Mouse (Mus musculus) MEL (cell line): ENCODE measurements around the gene Mag.

Experiments
- CHD2 ChIP-seq: IDR thresholded peaks from 2 replicates; pipeline ENCODE4 v1.6.1; 2011; ENCODE audit warnings: low read length, improper control_type of control experiment
- CTCF ChIP-seq, 3 experiments: IDR thresholded peaks in 2 of 3; conservative IDR thresholded peaks in 1 of 3; 2 replicates each; pipeline ENCODE4 v1.5.1; 2011 to 2012; ENCODE audit warnings: low read length in 3 of 3, low read depth in 2 of 3, mild to moderate bottlenecking in 2 of 3, improper control_type of control experiment in 1 of 3, inconsistent platforms in 1 of 3, mixed read lengths in 1 of 3, moderate library complexity in 1 of 3; ENCODE audit not compliant: control insufficient read depth in 1 of 3, insufficient read depth in 1 of 3, poor library complexity in 1 of 3, severe bottlenecking in 1 of 3
- EP300 ChIP-seq, 2 experiments: IDR thresholded peaks; 2 replicates each; pipeline ENCODE4 v1.6.1; 2011; ENCODE audit warnings: improper control_type of control experiment in 2 of 2, low read length in 2 of 2, low read depth in 1 of 2, mild to moderate bottlenecking in 1 of 2
- GATA1 ChIP-seq: IDR thresholded peaks from 2 replicates; pipeline ENCODE4 v1.6.1; 2011; ENCODE audit warnings: low read depth, low read length, improper control_type of control experiment
- MEF2A ChIP-seq: IDR thresholded peaks from 2 replicates; pipeline ENCODE4 v1.6.1; 2014; ENCODE audit warnings: low read depth, mild to moderate bottlenecking, inconsistent platforms, low read length, improper control_type of control experiment; ENCODE audit not compliant: poor library complexity, insufficient replicate concordance, severe bottlenecking; ENCODE audit errors: extremely low read depth
- MXI1 ChIP-seq: IDR thresholded peaks from 2 replicates; pipeline ENCODE4 v1.6.1; 2011; ENCODE audit warnings: mild to moderate bottlenecking, low read depth, low read length, improper control_type of control experiment
- POLR2A ChIP-seq, 2 experiments: IDR thresholded peaks; 2 replicates each; pipeline ENCODE4 v1.6.1; 2011 to 2012; ENCODE audit warnings: low read length in 2 of 2, mild to moderate bottlenecking in 2 of 2, control low read depth in 1 of 2, improper control_type of control experiment in 1 of 2, low read depth in 1 of 2, moderate library complexity in 1 of 2; ENCODE audit not compliant: control insufficient read depth in 1 of 2, insufficient read depth in 1 of 2, poor library complexity in 1 of 2
- RAD21 ChIP-seq: IDR thresholded peaks from 2 replicates; pipeline ENCODE4 v1.6.1; 2011; ENCODE audit warnings: mild to moderate bottlenecking, low read depth, low read length, improper control_type of control experiment

GRCm38 (mm10) chr7:30890681-30891080, 24.0 kb downstream of the Mag start:
- 0 out of 2 replicates have a peak, but pooled peaks have one; percentile 26 for TF ChIP-seq MEF2A
- TF ChIP-seq CTCF (IDR thresholded peaks at IDR 0.05 in 2 of 3, conservative IDR thresholded peaks at IDR 0.05 in 1 of 3; ENCODE audit: control insufficient read depth in 1 of 3, insufficient read depth in 1 of 3, low read depth in 2 of 3, low read length in 3 of 3, poor library complexity in 1 of 3, severe bottlenecking in 1 of 3), result no peak
- no peak for TF ChIP-seq GATA1
- TF ChIP-seq RAD21, result no peak
- TF ChIP-seq MXI1, result no peak
- no peak for TF ChIP-seq EP300 (IDR thresholded peaks at IDR 0.05; ENCODE audit: low read depth in 1 of 2, low read length in 2 of 2)
- TF ChIP-seq POLR2A (IDR thresholded peaks at IDR 0.05; ENCODE audit: control insufficient read depth in 1 of 2, insufficient read depth in 1 of 2, low read depth in 1 of 2, low read length in 2 of 2, poor library complexity in 1 of 2), result no peak
- TF ChIP-seq CHD2, result no peak
